Mouse (Mus musculus): ENCODE results near the gene Meis3. TPM values are rescaled to one million over a fixed set of nuclear protein-coding genes. Genes with fewer than 3 reads are reported as not detected.

The Meis3 gene
- polyA plus RNA-seq, 1 experiment, result 84.0 TPM

- Histone ChIP-seq H3K4me1 (ENCODE audit: control insufficient read depth, insufficient read depth, low read length) (peaks cover 2% of the 10 kb centered on the region; the same call in 1 of the 2 replicates), H3K4me3 (ENCODE audit: insufficient read depth, low read length) (no peak overlapping the region), H3K27ac (ENCODE audit: insufficient read depth, low read length) (no peak overlapping the region)
- TF ChIP-seq POLR2A (IDR thresholded peaks at IDR 0.05; ENCODE audit: extremely low read depth, insufficient read depth, low read length), result no peak
Observed at GRCm38 (mm10) chr7:16204791-16205190, 29.9 kb downstream of the Meis3 start.

- TF ChIP-seq CTCF (IDR thresholded peaks at IDR 0.05; ENCODE audit: extremely low read depth, insufficient read depth, low read length), result no peak
- TF ChIP-seq POLR2A (IDR thresholded peaks at IDR 0.05; ENCODE audit: extremely low read depth, insufficient read depth, low read length), result no peak
- Histone ChIP-seq H3K4me1 (ENCODE audit: control insufficient read depth, insufficient read depth, low read length) (peaks cover 2% of the 10 kb centered on the region; the same call in 1 of the 2 replicates), H3K27ac (ENCODE audit: insufficient read depth, low read length) (peak overlapping the region; percentile 31; the same call in 1 of the 2 replicates), H3K4me3 (ENCODE audit: insufficient read depth, low read length) (no peak overlapping the region)
Observed at GRCm38 (mm10) chr7:16207076-16207475, 32.2 kb downstream of the Meis3 start.

- Histone ChIP-seq H3K27ac (ENCODE audit: insufficient read depth, low read length) (peak overlapping the region; percentile 31; the same call in 1 of the 2 replicates), H3K4me1 (ENCODE audit: control insufficient read depth, insufficient read depth, low read length) (peaks cover 2% of the 10 kb centered on the region; the same call in 1 of the 2 replicates)
- no peak for TF ChIP-seq CTCF (IDR thresholded peaks at IDR 0.05; ENCODE audit: extremely low read depth, insufficient read depth, low read length)
- TF ChIP-seq POLR2A (IDR thresholded peaks at IDR 0.05; ENCODE audit: extremely low read depth, insufficient read depth, low read length), result no peak
Observed at GRCm38 (mm10) chr7:16207496-16207895, 32.6 kb downstream of the Meis3 start.

GRCm38 (mm10) chr7:16208781-16209665 is 34.1 kb downstream of the Meis3 start:
- no peak overlapping the region for H3K4me3 ChIP-seq (ENCODE audit: insufficient read depth, low read length)
- no peak overlapping the region for H3K27ac ChIP-seq (ENCODE audit: insufficient read depth, low read length)
- TF ChIP-seq POLR2A (IDR thresholded peaks at IDR 0.05; ENCODE audit: extremely low read depth, insufficient read depth, low read length) (no peak), CTCF (IDR thresholded peaks at IDR 0.05; ENCODE audit: extremely low read depth, insufficient read depth, low read length) (no peak)
- peaks cover 2% of the 10 kb centered on the region; the same call in 1 of the 2 replicates for H3K4me1 ChIP-seq (ENCODE audit: control insufficient read depth, insufficient read depth, low read length)

More at GRCm38 (mm10) chr7:16207496-16207895, 32.6 kb downstream of the Meis3 start:
- H3K4me3 ChIP-seq (ENCODE audit: insufficient read depth, low read length), result no peak overlapping the region

GRCm38 (mm10) chr7:16210862-16211365 is 36.0 kb downstream of the Meis3 start:
- Histone ChIP-seq H3K4me3 (ENCODE audit: insufficient read depth, low read length) (no peak overlapping the region), H3K4me1 (ENCODE audit: control insufficient read depth, insufficient read depth, low read length) (peaks cover 2% of the 10 kb centered on the region; the same call in 1 of the 2 replicates), H3K27ac (ENCODE audit: insufficient read depth, low read length) (no peak overlapping the region)
- no peak for TF ChIP-seq POLR2A (IDR thresholded peaks at IDR 0.05; ENCODE audit: extremely low read depth, insufficient read depth, low read length)
- TF ChIP-seq CTCF (IDR thresholded peaks at IDR 0.05; ENCODE audit: extremely low read depth, insufficient read depth, low read length), result no peak

- H3K4me1 ChIP-seq (ENCODE audit: control insufficient read depth, insufficient read depth, low read length), result no peaks in the 10 kb centered on the region
- TF ChIP-seq CTCF (IDR thresholded peaks at IDR 0.05; ENCODE audit: extremely low read depth, insufficient read depth, low read length), result no peak
- TF ChIP-seq POLR2A (IDR thresholded peaks at IDR 0.05; ENCODE audit: extremely low read depth, insufficient read depth, low read length), result no peak
- no peak overlapping the region for H3K27ac ChIP-seq (ENCODE audit: insufficient read depth, low read length)
- H3K4me3 ChIP-seq (ENCODE audit: insufficient read depth, low read length), result no peak overlapping the region
Observed at GRCm38 (mm10) chr7:16213196-16213595, 38.3 kb downstream of the Meis3 start.

- TF ChIP-seq POLR2A (IDR thresholded peaks at IDR 0.05; ENCODE audit: extremely low read depth, insufficient read depth, low read length) (no peak), CTCF (IDR thresholded peaks at IDR 0.05; ENCODE audit: extremely low read depth, insufficient read depth, low read length) (no peak)
- no peak overlapping the region for H3K27ac ChIP-seq (ENCODE audit: insufficient read depth, low read length)
- H3K4me1 ChIP-seq (ENCODE audit: control insufficient read depth, insufficient read depth, low read length), result no peaks in the 10 kb centered on the region
- H3K4me3 ChIP-seq (ENCODE audit: insufficient read depth, low read length), result no peak overlapping the region
Observed at GRCm38 (mm10) chr7:16213986-16214385, 39.1 kb downstream of the Meis3 start.

GRCm38 (mm10) chr7:16221582-16222272 is 46.8 kb downstream of the Meis3 start, which contains the start of gene Dhx34:
Gene Dhx34 (minus strand): TSS chr7:16222037.
- Histone ChIP-seq H3K27ac (ENCODE audit: insufficient read depth, low read length) (peak within 1 kb of the TSS; percentile 50), H3K4me3 (ENCODE audit: insufficient read depth, low read length) (peak within 1 kb of the TSS; percentile 61), H3K4me1 (ENCODE audit: control insufficient read depth, insufficient read depth, low read length) (no peaks in the 10 kb centered on the region)
- TF ChIP-seq CTCF (IDR thresholded peaks at IDR 0.05; ENCODE audit: extremely low read depth, insufficient read depth, low read length) (peak; percentile 23; the same call in 1 of the 2 replicates), POLR2A (IDR thresholded peaks at IDR 0.05; ENCODE audit: extremely low read depth, insufficient read depth, low read length) (peak; percentile 71)

- Histone ChIP-seq H3K27ac (ENCODE audit: insufficient read depth, low read length) (peak overlapping the region; percentile 77), H3K4me3 (ENCODE audit: insufficient read depth, low read length) (no peak overlapping the region), H3K4me1 (ENCODE audit: control insufficient read depth, insufficient read depth, low read length) (no peaks in the 10 kb centered on the region)
- no peak for TF ChIP-seq POLR2A (IDR thresholded peaks at IDR 0.05; ENCODE audit: extremely low read depth, insufficient read depth, low read length)
- no peak for TF ChIP-seq CTCF (IDR thresholded peaks at IDR 0.05; ENCODE audit: extremely low read depth, insufficient read depth, low read length)
Observed at GRCm38 (mm10) chr7:16229869-16230268, 55.0 kb downstream of the Meis3 start.

Other genes starting within 250 kb of the Meis3 start
- gene Nop53, start 229.0 kb upstream of the Meis3 start, polyA plus RNA-seq (2012; rRNA removed), result 91.6 and 109 TPM in 2 replicates
- 4.9 and 5.4 TPM in 2 replicates for gene Ehd2, start 207.5 kb upstream of the Meis3 start, polyA plus RNA-seq (2012; rRNA removed)
- 7.8 and 8.5 TPM in 2 replicates for gene Bicra, start 127.2 kb upstream of the Meis3 start, polyA plus RNA-seq (2012; rRNA removed)
- 0.45 and 0.52 TPM in 2 replicates for gene Zfp541, start 113.3 kb upstream of the Meis3 start, polyA plus RNA-seq (2012; rRNA removed)
- gene Napa, start 76.6 kb upstream of the Meis3 start, polyA plus RNA-seq (2012; rRNA removed), result 436 and 444 TPM in 2 replicates
- 51.3 and 58.5 TPM in 2 replicates for gene Kptn, start 55.2 kb upstream of the Meis3 start, polyA plus RNA-seq (2012; rRNA removed)
- 164 and 183 TPM in 2 replicates for gene Slc8a2, start 45.3 kb upstream of the Meis3 start, polyA plus RNA-seq (2012; rRNA removed)
- gene Dhx34, start 46.9 kb downstream of the Meis3 start, polyA plus RNA-seq (2012; rRNA removed), result 10.8 and 11.5 TPM in 2 replicates
- gene C5ar2, start 69.1 kb downstream of the Meis3 start, polyA plus RNA-seq (2012; rRNA removed), result 0.48 and 0.57 TPM in 2 replicates
- gene C5ar1, start 84.5 kb downstream of the Meis3 start, polyA plus RNA-seq (2012; rRNA removed), result 1.5 and 2.0 TPM in 2 replicates
- 49.8 and 53.2 TPM in 2 replicates for gene Inafm1, start 98.5 kb downstream of the Meis3 start, polyA plus RNA-seq (2012; rRNA removed)
- gene Ccdc9, start 111.7 kb downstream of the Meis3 start, polyA plus RNA-seq (2012; rRNA removed), result 68.9 and 79.1 TPM in 2 replicates
- gene Bbc3, start 133.3 kb downstream of the Meis3 start, polyA plus RNA-seq (2012; rRNA removed), result 8.1 and 11.2 TPM in 2 replicates
- gene Sae1, start 212.7 kb downstream of the Meis3 start, polyA plus RNA-seq (2012; rRNA removed), result 95.8 and 97.1 TPM in 2 replicates
- gene Zc3h4, start 225.8 kb downstream of the Meis3 start, polyA plus RNA-seq (2012; rRNA removed), result 33.9 and 38.9 TPM in 2 replicates